Mouse (Mus musculus) hindbrain, postnatal 0 days (tissue): ENCODE results near the gene Hba-a2. TPM values are rescaled to one million over a fixed set of nuclear protein-coding genes. Genes with fewer than 3 reads are reported as not detected.
A peak's percentile ranks its signal among the peaks of the same experiment; 100 is the strongest.

Source experiments
- ATAC-seq: fragments of 200-750 bp; cut with Nextera tagmentation; 2 replicates; pipeline ENCODE4 v1.8.0; 2017; ENCODE audit warnings: mild to moderate bottlenecking, moderate TSS enrichment, moderate library complexity
- DNase-seq: peaks from one replicate; pipeline ENCODE4 v3.0.0-alpha.2; 2015; ENCODE audit warnings: low spot score
- H3K27ac ChIP-seq: fragments of 300-500 bp; sonication (generic); 2 replicates; pipeline ENCODE4 v1.5.1; 2014; ENCODE audit warnings: mild to moderate bottlenecking
- H3K27me3 ChIP-seq: fragments of 300-500 bp; sonication (generic); 2 replicates; pipeline ENCODE4 v1.6.1; 2014; ENCODE audit warnings: low read length, mixed read lengths; ENCODE audit not compliant: insufficient read depth
- H3K36me3 ChIP-seq: fragments of 300-500 bp; sonication (generic); 2 replicates; pipeline ENCODE4 v1.6.1; 2014; ENCODE audit warnings: low read length, mixed read lengths; ENCODE audit not compliant: insufficient read depth
- H3K4me1 ChIP-seq: fragments of 300-500 bp; sonication (generic); 2 replicates; pipeline ENCODE4 v1.6.1; 2014; ENCODE audit warnings: antibody characterized with exemption, low read length, mixed read lengths; ENCODE audit not compliant: insufficient read depth
- H3K4me2 ChIP-seq: fragments of 300-500 bp; sonication (generic); 2 replicates; pipeline ENCODE4 v1.6.1; 2014; ENCODE audit warnings: low read depth, mild to moderate bottlenecking, low read length, moderate library complexity, mixed read lengths
- H3K4me3 ChIP-seq: fragments of 300-500 bp; sonication (generic); 2 replicates; pipeline ENCODE4 v1.5.1; 2014; ENCODE audit warnings: low read length
- H3K9ac ChIP-seq: fragments of 300-500 bp; sonication (generic); replicated peaks from 2 replicates; pipeline ENCODE4 v1.6.1; 2014; ENCODE audit warnings: mild to moderate bottlenecking, low read length, moderate library complexity, mixed read lengths
- H3K9me3 ChIP-seq: fragments of 300-500 bp; sonication (generic); 2 replicates; pipeline ENCODE4 v1.6.1; 2016; ENCODE audit warnings: low read length, mixed read lengths
- CTCF ChIP-seq: IDR thresholded peaks from 2 replicates; pipeline ENCODE4 v1.5.1; 2016; ENCODE audit warnings: antibody characterized with exemption, control low read depth, low read depth
- WGBS: fragments of 180-500 bp; shearing (Covaris S2); extraction: QIAGEN DNeasy Blood & Tissue Kit; methylation state at CpG from one replicate; pipeline ENCODE4 v1.1.7; 2014; 5-methylcytosine and 5-hydroxymethylcytosine counted together
- polyA plus RNA-seq: library from polyadenylated mRNA; unstranded; fragments of >200 nt; fragmentation: Nextera tagmentation; extraction: Ambion mirVana; gene quantifications from 2 replicates; pipeline ENCODE4 v1.2.1, GENCODE M21; 2015
- total RNA-seq: library from RNA; depleted of rRNA; stranded (reverse); fragments of >200 nt; gene quantifications from 2 replicates; pipeline ENCODE4 v1.2.3, GENCODE M21; 2014

Hba-a2 gene
- total and polyA plus RNA-seq, 2 experiments from 2014 or later: 1,601 to 2,010 TPM

GRCm38 (mm10) chr11:32300279-32301267, 4.3 kb downstream of the Hba-a2 start:
- Histone ChIP-seq H3K4me3 (peak overlapping the region; percentile 13; the same call in 1 of the 2 replicates), H3K9ac (no peak overlapping the region), H3K27ac (no peak overlapping the region), H3K4me1 (no peaks in the 10 kb centered on the region), H3K36me3 (no peaks in the 10 kb centered on the region), H3K9me3 (no peaks in the 10 kb centered on the region), H3K27me3 (no peaks in the 10 kb centered on the region), H3K4me2 (peak overlapping the region; percentile 46)
- ATAC-seq (peak; percentile 24; the same call in 1 of the 2 replicates), DNase-seq (peak; percentile 24)
- no peak for TF ChIP-seq CTCF
- WGBS: 50% methylated on average over 13 of the region's 17 CpGs

DNA sequence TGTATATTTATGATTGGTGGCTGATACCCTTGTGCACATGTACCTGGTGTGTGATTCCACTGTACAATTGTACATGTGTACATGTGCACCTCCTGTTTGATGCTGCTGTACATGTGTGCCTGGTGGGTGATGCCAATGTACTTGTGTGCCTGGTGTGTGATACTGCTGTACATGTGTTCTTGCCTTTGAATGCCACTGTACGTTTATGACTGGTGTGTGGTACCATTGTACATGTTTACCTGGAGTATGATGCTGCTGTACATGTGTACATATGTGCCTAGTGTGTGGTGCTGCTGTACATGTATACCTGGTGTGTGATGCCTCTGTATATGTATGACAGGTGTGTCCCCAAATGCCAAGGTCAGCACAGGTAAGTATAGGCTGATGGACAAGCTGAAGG, 5.2 kb downstream of the Hba-a2 start:
- Histone ChIP-seq H3K9me3 (no peaks in the 10 kb centered on the region), H3K27ac (no peak overlapping the region), H3K4me1 (no peaks in the 10 kb centered on the region), H3K9ac (no peak overlapping the region), H3K36me3 (no peaks in the 10 kb centered on the region), H3K4me2 (no peak overlapping the region), H3K27me3 (no peaks in the 10 kb centered on the region), H3K4me3 (no peak overlapping the region)
- DNase-seq (no peak), ATAC-seq (no peak)
- 69% methylated on average over 1 of the region's 1 CpGs for WGBS
- no peak for TF ChIP-seq CTCF

DNA sequence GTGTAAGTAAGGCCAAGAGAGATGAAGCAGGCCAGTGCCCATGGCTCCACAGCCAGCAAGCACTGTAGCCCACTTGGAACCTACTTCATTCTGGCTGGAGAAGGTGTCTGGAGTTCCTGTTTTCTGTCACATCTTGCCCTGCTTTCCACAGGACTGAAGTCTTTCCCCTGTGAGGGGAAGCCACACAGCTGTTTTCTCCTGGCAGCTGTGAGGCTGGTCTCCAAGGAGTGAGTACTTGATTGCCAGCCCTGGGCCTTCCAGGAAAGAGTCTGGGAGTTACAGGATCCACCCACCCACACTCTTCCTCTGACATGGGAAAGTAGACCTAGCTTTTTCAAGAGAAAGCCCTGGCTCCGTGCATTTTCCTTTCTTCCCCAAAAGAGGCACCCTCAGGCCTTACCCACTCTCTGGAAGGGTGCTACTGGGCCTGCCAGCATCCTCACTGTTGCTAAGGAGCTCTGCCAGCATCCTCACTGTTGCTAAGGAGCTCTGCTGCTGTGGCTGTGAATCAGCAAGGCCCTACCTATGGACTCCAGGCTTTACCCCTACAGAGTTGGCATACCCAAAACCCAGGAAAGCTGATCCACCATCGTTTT, 6.6 kb downstream of the Hba-a2 start:
- no peak overlapping the region for H3K4me3 ChIP-seq
- H3K36me3 ChIP-seq: no peaks in the 10 kb centered on the region
- ATAC-seq (no peak), DNase-seq (peak; percentile 52)
- no peak overlapping the region for H3K9ac ChIP-seq
- no peaks in the 10 kb centered on the region for H3K9me3 ChIP-seq
- peak overlapping the region; percentile 27; the same call in 1 of the 2 replicates for H3K27ac ChIP-seq
- 38% methylated on average over 2 of the region's 2 CpGs for WGBS
- H3K4me2 ChIP-seq: no peak overlapping the region
- no peaks in the 10 kb centered on the region for H3K27me3 ChIP-seq
- no peaks in the 10 kb centered on the region for H3K4me1 ChIP-seq
- no peak for TF ChIP-seq CTCF

DNA sequence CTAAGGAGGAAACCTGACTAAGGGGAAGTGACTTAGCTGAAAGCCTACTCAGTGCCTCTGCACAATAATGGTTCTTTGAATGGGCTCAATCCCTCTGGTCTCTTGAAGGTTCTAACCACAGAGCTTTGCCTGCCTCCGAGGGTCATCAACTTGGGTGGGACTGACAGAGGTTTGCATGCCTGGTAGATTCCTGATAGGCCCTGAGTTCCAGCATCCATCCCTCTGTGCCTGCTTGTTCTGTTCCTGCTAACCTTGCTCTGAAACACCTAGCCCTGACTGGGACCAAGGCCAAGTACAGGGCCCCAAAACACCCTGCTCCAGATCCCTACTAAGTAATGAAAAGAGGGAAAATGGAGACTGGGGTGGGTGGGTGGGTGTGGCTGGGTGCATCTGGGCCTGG, 7.2 kb downstream of the Hba-a2 start:
- no peak overlapping the region for H3K4me2 ChIP-seq
- no peaks in the 10 kb centered on the region for H3K27me3 ChIP-seq
- H3K36me3 ChIP-seq: no peaks in the 10 kb centered on the region
- no peaks in the 10 kb centered on the region for H3K9me3 ChIP-seq
- no peak overlapping the region for H3K4me3 ChIP-seq
- peak overlapping the region; percentile 27; the same call in 1 of the 2 replicates for H3K27ac ChIP-seq
- H3K9ac ChIP-seq: no peak overlapping the region
- DNase-seq: no peak
- no peak for ATAC-seq
- WGBS: 86% methylated on average over 1 of the region's 1 CpGs
- TF ChIP-seq CTCF: no peak
- no peaks in the 10 kb centered on the region for H3K4me1 ChIP-seq

GRCm38 (mm10) chr11:32307006-32307405, 10.7 kb downstream of the Hba-a2 start:
- no peak overlapping the region for H3K9ac ChIP-seq
- no peak for TF ChIP-seq CTCF
- no peak overlapping the region for H3K27ac ChIP-seq
- H3K27me3 ChIP-seq: no peaks in the 10 kb centered on the region
- H3K4me2 ChIP-seq: no peak overlapping the region
- H3K4me3 ChIP-seq: no peak overlapping the region
- 76% methylated on average over 1 of the region's 1 CpGs for WGBS
- ATAC-seq (no peak), DNase-seq (no peak)
- H3K9me3 ChIP-seq: no peaks in the 10 kb centered on the region
- no peaks in the 10 kb centered on the region for H3K4me1 ChIP-seq
- H3K36me3 ChIP-seq: no peaks in the 10 kb centered on the region

DNA sequence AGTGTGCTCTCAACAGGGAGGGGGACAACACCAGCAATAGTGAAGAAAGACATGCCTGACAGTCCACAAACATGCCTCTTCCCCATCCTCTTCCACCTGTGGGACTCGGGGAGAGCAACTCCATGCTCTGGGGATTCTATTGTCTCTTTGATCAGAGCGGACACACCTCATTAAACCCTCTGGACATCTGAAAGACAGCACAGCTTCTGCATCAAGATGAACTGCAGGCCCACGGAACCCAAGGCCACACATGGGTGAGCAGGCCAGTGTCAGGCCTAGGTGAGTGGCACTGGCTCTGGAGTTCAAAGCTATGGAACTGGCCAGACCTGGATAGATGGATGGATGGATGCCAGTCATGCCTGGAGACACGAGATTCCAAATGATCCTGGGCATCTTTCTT, 13.2 kb downstream of the Hba-a2 start:
- Histone ChIP-seq H3K4me2 (no peak overlapping the region), H3K4me3 (no peak overlapping the region), H3K27me3 (no peaks in the 10 kb centered on the region), H3K4me1 (no peaks in the 10 kb centered on the region), H3K27ac (no peak overlapping the region), H3K9ac (no peak overlapping the region), H3K9me3 (no peaks in the 10 kb centered on the region), H3K36me3 (no peaks in the 10 kb centered on the region)
- WGBS: 37% methylated on average over 4 of the region's 4 CpGs
- DNase-seq: no peak
- no peak for TF ChIP-seq CTCF
- ATAC-seq: no peak
